Mouse (Mus musculus): ENCODE measurements around the gene Tomm6.

The Tomm6 gene

DNA sequence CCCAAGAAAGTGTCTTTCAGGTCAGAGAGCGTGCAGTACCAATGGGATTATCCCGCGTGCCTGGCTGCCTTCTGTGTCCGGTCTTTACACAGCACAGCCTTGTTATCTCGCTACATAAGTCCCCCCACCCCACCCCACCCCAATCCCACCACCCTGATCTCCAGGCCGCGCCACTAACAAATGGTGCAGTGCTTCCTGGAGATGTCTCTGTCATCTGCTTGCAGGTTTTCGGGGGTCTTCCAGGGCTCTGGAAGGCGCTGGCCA lies at the start of gene Tomm6:
Gene Tomm6, minus strand, starts transcription at position 43 of the 264 bp plus-strand sequence.
- no peak for DNase-seq (ENCODE audit: low spot score)

- peak; percentile 90 for DNase-seq (ENCODE audit: low spot score)
Measured at GRCm38 (mm10) chr17:47737271-47738065, 49.3 kb upstream of the Tomm6 start.

DNA sequence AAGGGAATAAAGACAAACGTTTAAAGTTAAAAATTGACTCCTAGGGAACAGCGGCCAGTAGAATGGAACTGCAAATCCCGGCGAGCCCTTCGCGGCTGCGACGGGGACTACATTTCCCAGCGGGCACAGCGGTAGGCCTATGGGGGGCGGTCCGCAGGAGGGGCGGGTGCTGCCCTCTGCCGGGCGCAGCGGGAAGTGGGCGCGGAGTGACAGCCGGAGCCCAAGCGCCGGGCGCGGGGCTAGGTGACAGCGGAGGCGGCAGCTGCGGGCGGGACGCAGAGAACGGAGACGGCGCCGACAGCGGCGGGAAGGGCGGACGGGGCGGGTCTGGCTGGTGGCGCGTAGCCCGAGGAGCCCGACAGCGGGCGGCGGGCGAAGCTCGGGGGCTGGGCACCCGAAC lies 48.7 kb upstream of the Tomm6 start, which contains the start of gene Tfeb:
Gene Tfeb, plus strand, starts transcription at position 175 of the 400 bp plus-strand sequence.
- peak; percentile 87 for DNase-seq (ENCODE audit: low spot score)

- DNase-seq (ENCODE audit: low spot score) = no peak
Measured at GRCm38 (mm10) chr17:47735553-47736100, 47.4 kb upstream of the Tomm6 start.

DNA sequence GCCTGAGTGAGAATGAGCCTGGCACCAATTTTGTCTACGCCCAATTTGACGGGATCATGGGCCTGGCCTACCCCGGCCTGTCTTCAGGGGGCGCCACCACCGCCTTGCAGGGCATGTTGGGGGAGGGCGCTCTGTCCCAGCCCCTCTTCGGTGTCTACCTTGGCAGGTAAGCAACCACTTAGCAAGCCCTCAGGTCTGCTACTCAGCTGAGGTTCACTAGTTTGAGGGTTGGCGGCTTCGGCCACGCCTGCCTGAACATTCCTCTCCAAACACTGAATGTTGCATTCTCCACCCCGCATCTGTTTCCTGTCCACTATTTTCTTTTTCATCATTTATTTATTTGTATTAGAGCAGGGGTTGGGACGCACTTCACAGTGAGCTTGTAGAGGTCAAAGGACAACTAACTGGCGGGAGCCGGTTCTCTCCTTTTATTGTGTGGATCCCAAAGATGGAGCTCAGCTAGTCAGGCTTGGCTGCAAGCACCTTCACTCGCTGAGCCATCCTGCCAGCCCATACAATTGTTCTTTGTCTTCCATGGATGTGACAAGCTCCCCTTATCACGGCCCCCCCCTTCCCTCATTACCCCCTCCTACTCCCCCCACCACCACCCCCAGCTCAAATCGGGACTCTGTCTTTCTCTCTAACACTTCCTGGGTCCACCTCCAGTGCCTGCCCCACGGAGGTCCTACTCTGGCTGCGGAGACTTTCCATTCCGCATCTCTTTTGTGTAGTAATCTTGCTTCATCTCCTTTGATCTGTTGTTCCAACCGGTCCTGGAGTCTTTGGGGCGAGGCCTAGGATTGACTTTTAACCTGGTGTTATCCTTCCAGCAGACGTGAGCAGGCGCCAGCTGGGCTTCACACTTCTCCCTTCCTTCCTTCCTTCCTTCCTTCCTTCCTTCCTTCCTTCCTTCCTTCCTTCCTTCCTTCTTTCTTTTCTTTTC lies 42.7 kb upstream of the Tomm6 start:
- no peak for DNase-seq (ENCODE audit: low spot score)

GRCm38 (mm10) chr17:47726566-47726965 lies 38.4 kb upstream of the Tomm6 start, which contains the start of gene Pgc:
TSS of gene Pgc (plus strand) at chr17:47726842.
- DNase-seq (ENCODE audit: low spot score) = no peak

- DNase-seq (ENCODE audit: low spot score) = no peak
Measured at GRCm38 (mm10) chr17:47721183-47721582, 33.0 kb upstream of the Tomm6 start.

DNA sequence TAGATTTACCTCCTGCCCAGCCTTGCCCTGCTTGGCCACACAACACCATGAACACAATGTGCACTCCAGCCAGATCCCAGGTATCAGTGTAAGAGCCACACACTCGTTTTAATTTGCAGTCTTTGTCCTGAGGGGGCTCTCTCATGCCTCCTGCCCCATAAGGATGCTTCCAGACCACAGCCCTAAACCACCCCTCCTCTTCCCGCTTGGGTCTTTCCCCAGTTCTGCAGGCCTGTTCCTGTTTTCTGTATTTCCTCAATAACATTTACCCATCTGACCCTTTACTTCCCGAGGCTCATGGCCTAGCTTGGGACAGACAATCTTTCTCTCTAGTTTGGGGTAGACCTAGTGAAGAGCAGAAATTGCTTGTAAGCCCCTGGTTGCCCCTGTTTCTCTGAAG lies 26.9 kb upstream of the Tomm6 start:
- DNase-seq (ENCODE audit: low spot score) = no peak

GRCm38 (mm10) chr17:47712889-47713571 lies 24.8 kb upstream of the Tomm6 start:
- DNase-seq (ENCODE audit: low spot score) = no peak

DNA sequence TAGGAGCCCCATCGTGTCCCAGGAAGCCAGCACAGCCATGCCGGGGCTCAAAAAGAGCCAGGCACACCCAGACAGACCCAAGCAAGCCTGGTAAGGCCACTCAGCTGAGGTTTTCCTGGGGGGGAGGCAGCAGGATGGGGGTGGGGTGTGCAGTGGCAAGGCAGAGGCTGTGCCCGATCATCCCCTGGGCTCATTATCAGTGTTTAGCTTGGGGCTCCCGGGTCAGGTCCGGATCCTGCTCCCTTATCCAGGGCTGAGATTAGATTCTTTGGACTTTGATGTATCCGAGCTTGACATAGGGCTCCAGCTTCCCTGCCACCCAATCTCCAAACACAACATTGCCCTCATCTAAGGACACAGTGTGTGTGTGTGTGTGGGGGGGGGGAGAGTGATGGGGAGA lies 23.7 kb upstream of the Tomm6 start:
- no peak for DNase-seq (ENCODE audit: low spot score)

GRCm38 (mm10) chr17:47710036-47710435 lies 21.9 kb upstream of the Tomm6 start:
- DNase-seq (ENCODE audit: low spot score) = no peak

DNA sequence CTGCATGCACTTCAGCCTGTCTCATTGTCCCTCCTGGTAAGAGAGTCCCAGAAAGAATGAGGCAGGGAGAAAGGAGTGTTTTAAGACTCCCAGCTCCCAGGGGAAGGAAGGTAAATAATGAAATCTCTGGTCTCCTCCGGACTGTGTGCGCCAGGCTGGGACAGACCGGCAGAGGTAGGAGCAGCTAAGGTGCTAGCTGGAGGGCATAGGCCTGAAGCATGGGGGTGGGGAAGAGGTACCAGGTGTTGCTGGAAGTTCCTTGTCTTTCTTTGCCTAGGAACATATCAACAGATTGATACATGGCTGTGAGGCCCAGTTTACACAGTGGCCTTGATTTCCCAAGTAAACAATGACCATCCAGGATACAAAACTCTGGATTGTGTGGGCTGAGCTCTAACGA lies 20.8 kb upstream of the Tomm6 start:
- DNase-seq (ENCODE audit: low spot score) = no peak

GRCm38 (mm10) chr17:47707961-47708360 lies 19.8 kb upstream of the Tomm6 start:
- DNase-seq (ENCODE audit: low spot score) = no peak

DNA sequence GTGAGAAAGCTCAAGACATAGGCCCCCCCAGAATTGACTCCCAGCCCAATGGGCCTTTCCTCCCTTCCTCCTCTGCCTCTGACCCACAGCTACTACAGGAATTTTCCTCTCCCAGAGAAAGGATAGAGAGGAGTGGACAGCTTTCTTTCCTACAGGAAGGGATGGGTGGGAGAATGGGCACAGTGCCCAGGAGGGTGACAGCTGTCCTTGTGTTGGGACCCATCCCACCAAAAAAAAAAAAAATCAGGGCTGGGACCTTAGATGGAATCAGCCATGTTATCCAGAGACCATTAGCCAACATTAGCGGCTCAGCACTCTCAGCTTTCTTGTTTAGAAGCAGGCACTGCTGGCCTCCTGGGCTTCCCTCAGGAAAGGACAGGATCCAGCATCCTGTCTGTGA lies 18.0 kb upstream of the Tomm6 start:
- DNase-seq (ENCODE audit: low spot score) = no peak

DNA sequence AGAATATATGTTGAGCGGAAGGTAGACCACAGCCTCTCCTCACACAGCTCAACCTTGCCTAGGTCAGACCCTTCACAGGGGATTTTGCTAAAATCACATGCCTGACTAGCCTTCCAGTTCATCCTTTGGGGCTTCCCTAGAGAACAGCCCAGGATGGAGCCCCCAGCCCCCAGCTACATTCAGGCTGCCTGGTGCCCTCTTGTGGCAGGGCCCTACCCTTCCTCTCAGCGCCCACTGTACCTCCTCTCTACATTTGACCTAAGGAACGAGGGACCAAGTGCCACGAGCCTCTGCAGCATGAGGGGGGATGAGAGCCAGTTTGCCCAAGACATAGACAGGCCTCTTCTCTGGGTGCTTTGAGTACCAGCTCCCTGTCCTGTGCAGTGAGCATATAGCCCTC lies 16.5 kb upstream of the Tomm6 start:
- no peak for DNase-seq (ENCODE audit: low spot score)

DNA sequence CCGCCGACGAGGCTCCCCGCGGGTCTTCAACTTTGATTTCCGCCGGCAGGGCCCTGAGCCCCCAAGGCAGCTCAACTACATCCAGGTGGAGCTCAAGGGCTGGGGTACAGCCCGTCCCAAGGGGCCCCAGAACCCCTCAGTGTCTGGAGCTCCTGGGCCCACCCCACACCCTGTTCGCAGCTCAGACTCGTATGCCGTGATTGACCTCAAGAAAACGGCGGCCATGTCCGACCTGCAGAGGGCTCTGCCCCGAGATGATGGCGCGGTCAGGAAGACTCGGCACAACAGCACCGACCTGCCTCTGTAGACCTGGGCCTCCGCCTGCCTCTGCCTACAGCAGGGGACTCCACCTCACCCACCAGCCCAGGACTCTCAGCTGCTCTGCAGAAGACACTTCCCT lies 15.4 kb upstream of the Tomm6 start:
- no peak for DNase-seq (ENCODE audit: low spot score)

DNA sequence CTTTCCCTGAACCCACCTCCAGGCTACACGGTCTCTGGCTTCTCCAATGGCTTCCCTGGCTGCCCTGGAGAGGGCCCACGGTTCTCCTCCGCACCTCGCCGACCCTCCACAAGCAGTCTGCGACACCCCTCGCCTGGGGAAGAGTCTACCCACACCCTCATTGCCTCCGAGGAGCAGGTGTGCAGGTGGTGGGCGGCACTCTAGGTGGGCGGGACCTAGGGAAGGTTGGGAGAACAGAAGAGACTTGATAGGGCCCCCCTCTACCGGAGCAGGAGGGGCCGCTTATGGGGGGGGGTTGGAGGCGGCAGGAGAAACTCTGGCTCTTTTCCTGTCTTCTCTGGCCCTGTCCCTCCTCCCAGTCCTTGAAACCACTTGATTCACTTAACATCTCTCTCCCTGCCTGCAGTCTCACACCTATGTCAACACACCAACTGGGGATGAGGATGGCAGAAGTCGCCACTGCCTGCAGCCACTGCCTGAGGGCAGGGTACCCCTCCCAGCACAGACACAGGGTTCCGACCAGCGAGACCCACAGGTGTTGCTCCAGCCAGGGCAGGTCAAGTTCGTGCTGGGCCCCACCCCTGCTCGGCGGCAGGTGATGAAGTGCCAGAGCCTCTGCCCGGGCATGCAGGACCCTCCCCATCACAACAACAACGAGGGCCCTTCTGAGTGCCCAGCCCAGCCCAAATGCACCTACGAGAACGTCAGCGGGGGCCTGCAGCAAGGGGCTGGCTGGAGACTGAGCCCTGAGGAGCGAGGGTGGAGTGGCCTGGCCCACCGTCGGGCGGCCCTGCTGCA lies 14.6 kb upstream of the Tomm6 start:
- no peak for DNase-seq (ENCODE audit: low spot score)

- DNase-seq (ENCODE audit: low spot score) = no peak
Measured at GRCm38 (mm10) chr17:47701793-47702192, 13.6 kb upstream of the Tomm6 start.

DNA sequence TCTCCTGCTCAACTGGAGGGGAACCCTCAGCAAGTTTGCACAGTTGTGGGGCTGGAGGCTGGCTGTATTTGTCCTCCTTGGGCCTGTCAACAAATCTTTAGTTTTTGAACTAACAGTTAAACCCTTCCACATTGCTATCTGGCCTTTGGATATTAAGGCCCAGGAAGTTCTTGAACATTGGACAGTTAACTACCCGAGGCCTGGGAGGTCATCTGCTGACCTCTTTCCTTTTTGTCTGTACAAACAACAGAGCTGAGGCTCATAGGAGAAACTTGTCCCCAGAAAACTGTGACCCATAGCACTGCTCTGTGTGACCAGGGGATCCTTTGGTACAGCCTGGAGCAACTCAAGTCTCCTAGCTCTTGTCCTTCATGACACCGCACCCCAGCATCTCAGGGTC lies 10.9 kb upstream of the Tomm6 start:
- no peak for DNase-seq (ENCODE audit: low spot score)

DNA sequence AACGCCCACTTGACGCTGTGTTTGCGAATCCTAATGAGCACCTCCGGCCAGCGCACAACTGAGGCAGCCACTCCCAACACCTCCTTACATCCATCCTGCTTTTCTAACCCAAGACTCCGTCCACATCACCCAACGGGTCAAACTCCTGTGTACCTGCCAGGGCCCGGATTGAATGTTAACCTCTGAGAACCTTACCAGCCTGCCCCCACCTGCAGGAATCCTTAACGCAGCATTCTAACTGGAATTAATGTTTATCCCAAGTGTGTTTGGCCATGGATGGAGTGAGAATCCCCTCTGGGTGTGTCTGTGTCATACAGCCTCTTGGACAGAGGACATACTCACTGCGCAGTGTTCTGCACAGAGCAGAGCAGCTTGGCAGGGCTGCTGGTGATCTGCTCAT lies 10.0 kb upstream of the Tomm6 start:
- DNase-seq (ENCODE audit: low spot score) = no peak

GRCm38 (mm10) chr17:47695337-47695710 lies 7.1 kb upstream of the Tomm6 start:
- DNase-seq (ENCODE audit: low spot score) = no peak

Data from ovary, adult 18-20 months (tissue).